ENCODE assay signal across 27 mouse cellular contexts in genomic region chr13:43556913-43557542, GRCm38 (mm10). TPM values are rescaled to one million over a fixed set of nuclear protein-coding genes. Genes with fewer than 3 reads are reported as not detected.
"Had no signal": no experiment of that assay in that cellular context is flagged by ENCODE, and none has a peak within 500 bp of the region (broad histone marks: within the 10 kb centered on the region; RNA-seq: fewer than 3 reads in every experiment).

No protein-coding gene starts in this region.

- H3K27me3 ChIP-seq: intestine, embryonic 15.5 days; limb, embryonic 12.5 days; limb, embryonic 15.5 days; lung, embryonic 15.5 days; neural tube, embryonic 12.5 days; neural tube, embryonic 15.5 days; stomach, embryonic 15.5 days had no signal

- ATAC-seq: intestine, embryonic 15.5 days; liver, postnatal 0 days had no signal

- H3K9me3 ChIP-seq: intestine, embryonic 15.5 days; limb, embryonic 12.5 days; limb, embryonic 15.5 days; lung, embryonic 15.5 days; midbrain, embryonic 10.5 days; neural tube, embryonic 12.5 days; neural tube, embryonic 15.5 days; stomach, embryonic 15.5 days had no signal

- H3K9ac ChIP-seq: intestine, embryonic 15.5 days; limb, embryonic 12.5 days; limb, embryonic 15.5 days; liver, embryonic 14.5 days; liver, postnatal 0 days; lung, embryonic 15.5 days; neural tube, embryonic 12.5 days; neural tube, embryonic 15.5 days; stomach, embryonic 15.5 days had no signal

- H3K4me3 ChIP-seq: intestine, embryonic 15.5 days; left cerebral cortex, adult 2 months; limb, embryonic 12.5 days; limb, embryonic 15.5 days; lung, embryonic 15.5 days; midbrain, embryonic 10.5 days; neural tube, embryonic 12.5 days; neural tube, embryonic 15.5 days; stomach, embryonic 15.5 days had no signal

- H3K36me3 ChIP-seq: intestine, embryonic 15.5 days had no signal

- H3K27ac ChIP-seq: intestine, embryonic 15.5 days; left cerebral cortex, adult 2 months; limb, embryonic 12.5 days; limb, embryonic 15.5 days; liver, embryonic 14.5 days; lung, embryonic 15.5 days; midbrain, embryonic 10.5 days; neural tube, embryonic 12.5 days; neural tube, embryonic 15.5 days; stomach, embryonic 15.5 days had no signal

- H3K4me2 ChIP-seq: intestine, embryonic 15.5 days; limb, embryonic 12.5 days; limb, embryonic 15.5 days; liver, embryonic 11.5 days; lung, embryonic 15.5 days; neural tube, embryonic 12.5 days; neural tube, embryonic 15.5 days; stomach, embryonic 15.5 days had no signal

- DNase-seq: kidney, adult 11 months; kidney, adult 8-10 months; kidney, postnatal 14 days; kidney, postnatal 4 days; layer of hippocampus, postnatal 36 days; left cerebral cortex, postnatal 4 days; liver, postnatal 0 days; lung, postnatal 14 days; lung, postnatal 4 days; midbrain, embryonic 14.5 days; right cerebral cortex, adult 18-20 months; right cerebral cortex, postnatal 14 days; right cerebral cortex, postnatal 4 days; thymus, adult 18-20 months; thymus, postnatal 36 days had no signal

RNA-seq across cellular contexts. Expression of gene Rnf182, which starts 58.5 kb away (rescaled TPM):
- total RNA-seq: megakaryocyte progenitor cell, adult 5-6 weeks had no signal
- polyA plus RNA-seq: liver, postnatal 0 days had no signal
